Mouse (Mus musculus) forebrain, postnatal 0 days (tissue): ENCODE data around the gene Pik3cd. TPM values are rescaled to one million over a fixed set of nuclear protein-coding genes. Genes with fewer than 3 reads are reported as not detected.

Experiments used
- ATAC-seq: fragments of 200-750 bp; cut with Nextera tagmentation; 2 replicates; pipeline ENCODE4 v1.8.0; 2017; ENCODE audit warnings: mild to moderate bottlenecking, moderate library complexity
- DNase-seq: peaks from one replicate; pipeline ENCODE4 v3.0.0-alpha.2; 2015
- H3K27ac ChIP-seq: fragments of 300-500 bp; sonication (generic); 2 replicates; pipeline ENCODE4 v1.5.1; 2014; ENCODE audit warnings: low read depth, mild to moderate bottlenecking, antibody characterized with exemption, low read length, moderate library complexity, mixed read lengths
- H3K27me3 ChIP-seq: fragments of 300-500 bp; sonication (generic); 2 replicates; pipeline ENCODE4 v1.6.1; 2014; ENCODE audit warnings: mild to moderate bottlenecking, low read length, mixed read lengths; ENCODE audit not compliant: insufficient read depth
- H3K36me3 ChIP-seq: fragments of 300-500 bp; sonication (generic); 2 replicates; pipeline ENCODE4 v1.6.1; 2014; ENCODE audit warnings: mild to moderate bottlenecking, moderate library complexity; ENCODE audit not compliant: insufficient read depth
- H3K4me1 ChIP-seq: fragments of 300-500 bp; sonication (generic); 2 replicates; pipeline ENCODE4 v1.6.1; 2014; ENCODE audit warnings: antibody characterized with exemption; ENCODE audit not compliant: insufficient read depth
- H3K4me2 ChIP-seq: fragments of 300-500 bp; sonication (generic); 2 replicates; pipeline ENCODE4 v1.6.1; 2014; ENCODE audit warnings: low read depth, mild to moderate bottlenecking, moderate library complexity
- H3K4me3 ChIP-seq: fragments of 300-500 bp; sonication (generic); 2 replicates; pipeline ENCODE4 v1.5.1; 2014; ENCODE audit warnings: low read depth, low read length, mixed read lengths
- H3K9ac ChIP-seq: fragments of 300-500 bp; sonication (generic); 2 replicates; pipeline ENCODE4 v1.6.1; 2014; ENCODE audit warnings: mild to moderate bottlenecking
- H3K9me3 ChIP-seq: fragments of 300-500 bp; sonication (generic); 2 replicates; pipeline ENCODE4 v1.6.1; 2016; ENCODE audit warnings: low read length
- CTCF ChIP-seq: sonication (generic); IDR thresholded peaks from 2 replicates; pipeline ENCODE4 v1.5.1; 2016; ENCODE audit warnings: antibody characterized with exemption, control low read depth, low read depth
- WGBS: fragments of 180-500 bp; shearing (Covaris S2); extraction: QIAGEN DNeasy Blood & Tissue Kit; methylation state at CpG from one replicate; pipeline ENCODE4 v1.1.7; 2014; 5-methylcytosine and 5-hydroxymethylcytosine counted together
- polyA plus RNA-seq: library from polyadenylated mRNA; unstranded; fragments of >200 nt; fragmentation: Nextera tagmentation; extraction: Ambion mirVana; gene quantifications from 2 replicates; pipeline ENCODE4 v1.2.1, GENCODE M21; 2015
- total RNA-seq: library from RNA; depleted of rRNA; stranded (reverse); fragments of >200 nt; gene quantifications from 2 replicates; pipeline ENCODE4 v1.2.3, GENCODE M21; 2014

Gene Pik3cd
- total and polyA plus RNA-seq, 2 experiments from 2014 or later: 11.7 to 17.0 TPM

DNA sequence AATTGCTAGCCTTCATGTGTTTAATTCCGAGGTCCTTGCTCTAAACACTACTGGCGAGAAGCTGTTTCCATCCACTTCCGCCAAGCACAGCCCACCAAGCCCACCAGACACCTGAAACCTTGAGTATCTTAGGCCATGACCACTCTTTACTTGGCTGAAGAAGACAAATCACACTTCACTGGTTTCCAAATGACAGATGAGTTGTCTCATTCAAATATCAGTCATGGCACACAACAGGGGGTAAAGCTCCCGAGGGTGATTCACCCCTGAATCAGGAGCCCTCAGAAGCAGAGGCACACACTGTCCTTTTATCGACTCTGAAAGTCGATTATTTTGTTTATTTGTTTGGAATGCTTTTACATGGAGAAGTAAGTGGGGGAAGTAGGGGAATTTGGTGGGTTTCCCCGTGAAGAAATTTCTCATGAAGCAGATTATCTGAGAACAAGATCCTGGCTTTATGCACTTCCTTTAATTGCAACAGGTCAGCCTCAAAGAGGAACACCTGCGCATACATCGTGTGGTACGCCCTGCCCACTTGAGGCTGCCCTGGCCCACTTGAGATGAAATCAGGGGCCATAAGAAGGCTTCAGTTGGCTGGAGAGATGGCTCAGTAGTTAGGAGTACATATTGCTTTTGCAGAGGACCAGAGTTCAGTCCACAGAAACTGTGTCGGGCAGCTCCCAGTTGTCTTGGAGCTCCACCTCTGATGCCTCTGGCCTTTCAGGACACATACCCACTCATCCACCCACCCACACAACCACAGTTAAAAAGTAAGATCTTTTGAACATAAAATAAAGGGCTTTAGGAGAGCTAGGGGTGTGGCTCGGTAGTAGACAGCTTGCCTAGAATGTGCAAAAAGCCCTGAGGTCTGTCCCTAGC is 12.3 kb downstream of the Pik3cd start:
- 85% methylated on average over 12 of the region's 12 CpGs for WGBS
- no peak overlapping the region for H3K9ac ChIP-seq
- H3K4me3 ChIP-seq: no peak overlapping the region
- DNase-seq (no peak), ATAC-seq (no peak)
- no peak for TF ChIP-seq CTCF
- H3K4me1 ChIP-seq: no peaks in the 10 kb centered on the region
- H3K27ac ChIP-seq: no peak overlapping the region
- no peaks in the 10 kb centered on the region for H3K9me3 ChIP-seq
- no peaks in the 10 kb centered on the region for H3K36me3 ChIP-seq
- no peak overlapping the region for H3K4me2 ChIP-seq
- H3K27me3 ChIP-seq: peaks cover under 1% of the 10 kb centered on the region; the same call in 1 of the 2 replicates

DNA sequence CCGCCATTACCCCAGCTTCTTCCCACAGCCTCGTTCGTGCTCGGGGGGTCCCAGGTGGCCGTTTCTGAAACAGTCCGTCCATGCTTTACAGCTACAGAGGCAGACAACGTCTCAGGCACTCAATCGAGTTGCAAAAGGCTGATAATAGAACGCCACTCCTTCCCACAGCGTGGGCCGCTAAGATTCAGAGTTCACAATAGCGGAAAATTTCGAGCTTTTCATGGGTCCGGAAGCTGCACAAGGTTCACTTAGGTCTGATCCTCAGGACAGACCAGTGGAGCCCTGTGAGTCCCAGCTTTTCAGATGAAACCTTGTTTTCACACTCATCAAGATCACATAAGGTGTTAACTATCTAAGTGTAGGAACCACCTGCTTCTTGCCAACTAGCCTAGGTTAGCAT is 13.5 kb downstream of the Pik3cd start:
- DNase-seq (no peak), ATAC-seq (no peak)
- TF ChIP-seq CTCF: no peak
- Histone ChIP-seq H3K9me3 (no peaks in the 10 kb centered on the region), H3K4me1 (no peaks in the 10 kb centered on the region), H3K27me3 (peaks cover 3% of the 10 kb centered on the region; the same call in 1 of the 2 replicates), H3K4me2 (no peak overlapping the region), H3K27ac (no peak overlapping the region), H3K36me3 (no peaks in the 10 kb centered on the region), H3K9ac (no peak overlapping the region), H3K4me3 (no peak overlapping the region)
- WGBS: 76% methylated on average over 14 of the region's 14 CpGs

DNA sequence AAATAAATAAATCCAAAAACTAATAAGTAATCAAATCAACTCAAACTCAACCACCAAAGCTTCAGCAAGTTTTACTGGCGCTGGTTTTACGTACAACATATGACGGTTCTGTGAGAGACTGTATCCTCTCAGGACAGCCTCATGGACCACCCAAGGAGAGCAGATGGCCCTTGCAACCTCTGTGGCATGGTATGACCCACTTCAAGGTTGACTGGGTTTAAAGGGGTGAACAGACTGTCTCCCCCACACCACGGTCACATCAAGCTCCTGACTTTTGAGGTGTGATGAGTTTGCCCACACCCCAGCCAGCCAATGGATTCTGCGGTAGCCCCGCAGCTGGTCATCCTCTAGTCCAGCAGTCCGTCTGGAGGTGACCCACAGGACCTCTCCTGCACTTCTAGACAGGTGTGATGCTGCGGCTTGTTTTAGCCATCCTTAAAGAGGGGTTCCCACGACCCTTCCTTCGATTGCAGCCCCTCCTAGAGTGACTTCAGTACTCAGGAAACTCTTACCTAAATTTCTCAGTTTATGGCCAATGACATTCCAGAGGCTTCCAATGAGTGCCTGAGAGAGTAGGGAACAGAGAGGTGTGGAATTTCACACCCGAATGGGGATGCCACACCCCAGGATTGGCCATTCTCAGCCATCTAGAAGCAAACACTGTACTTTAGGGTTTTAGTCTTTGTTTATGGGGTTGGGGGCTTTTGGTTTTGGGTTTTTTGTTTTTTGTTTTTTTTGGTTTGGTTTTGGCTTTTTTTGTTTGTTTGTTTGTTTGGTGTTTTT is 17.3 kb downstream of the Pik3cd start:
- H3K36me3 ChIP-seq: no peaks in the 10 kb centered on the region
- WGBS: 86% methylated on average over 11 of the region's 11 CpGs
- ATAC-seq (no peak), DNase-seq (no peak)
- no peak overlapping the region for H3K9ac ChIP-seq
- H3K4me1 ChIP-seq: no peaks in the 10 kb centered on the region
- no peaks in the 10 kb centered on the region for H3K9me3 ChIP-seq
- H3K27ac ChIP-seq: no peak overlapping the region
- peaks cover 3% of the 10 kb centered on the region; the same call in 1 of the 2 replicates for H3K27me3 ChIP-seq
- H3K4me3 ChIP-seq: no peak overlapping the region
- H3K4me2 ChIP-seq: no peak overlapping the region
- TF ChIP-seq CTCF: no peak

DNA sequence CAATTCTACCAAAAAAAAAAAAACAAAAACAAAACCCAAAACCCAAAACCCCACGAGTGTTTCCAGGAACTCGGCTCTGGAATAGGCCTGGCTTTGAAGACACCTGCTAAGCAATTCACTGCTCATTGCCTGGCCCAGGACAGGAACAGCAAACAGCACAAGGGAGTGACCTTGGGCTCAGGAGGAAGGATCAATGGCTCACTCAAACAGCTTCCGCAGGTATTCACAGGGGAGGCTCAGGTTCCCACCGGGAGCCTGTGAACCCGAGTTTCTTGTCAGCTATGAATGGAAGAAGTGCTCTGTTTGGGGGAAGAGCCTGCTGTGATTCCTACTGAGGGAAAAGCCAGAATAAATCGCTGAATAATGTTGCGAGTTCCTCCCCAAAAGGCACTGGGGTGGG is 18.5 kb downstream of the Pik3cd start:
- WGBS: 12% methylated on average over 7 of the region's 7 CpGs

DNA sequence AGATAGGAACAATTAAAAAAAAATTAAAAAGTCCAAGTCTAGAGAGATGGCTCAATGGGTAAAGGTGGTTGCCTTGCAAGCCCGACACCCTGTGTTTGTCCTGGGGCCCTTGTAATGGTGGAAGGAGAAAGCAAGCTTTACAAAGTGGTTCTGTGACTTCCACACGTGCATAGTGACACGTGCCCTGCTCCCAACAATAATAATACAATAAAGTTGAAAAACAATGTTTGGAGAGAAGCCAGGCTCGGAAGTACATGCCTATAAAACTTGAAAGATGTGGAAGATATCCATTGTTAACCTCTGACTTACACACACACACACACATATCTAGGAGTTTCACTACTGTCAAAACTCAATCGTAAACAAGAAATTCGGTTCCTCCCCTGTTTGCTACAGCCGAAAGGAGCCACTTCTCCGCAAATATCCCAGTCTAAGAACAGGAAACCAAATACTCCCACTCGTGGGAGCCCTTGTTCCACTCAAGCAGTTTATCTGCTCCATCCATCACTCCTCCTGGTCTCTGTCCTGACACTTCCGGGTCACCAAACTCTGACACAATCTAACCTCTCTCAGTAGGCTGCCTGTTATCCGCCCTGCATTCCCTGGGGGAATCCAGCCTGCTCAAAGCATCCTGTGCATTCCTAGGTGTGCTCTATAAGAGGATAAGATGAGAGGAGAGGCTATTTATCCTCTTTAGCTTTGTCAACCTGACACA is 23.2 kb downstream of the Pik3cd start:
- no peaks in the 10 kb centered on the region for H3K27me3 ChIP-seq
- ATAC-seq: no peak
- no peak overlapping the region for H3K4me2 ChIP-seq
- no peaks in the 10 kb centered on the region for H3K4me1 ChIP-seq
- no peak overlapping the region for H3K9ac ChIP-seq
- H3K36me3 ChIP-seq: no peaks in the 10 kb centered on the region
- H3K27ac ChIP-seq: no peak overlapping the region
- no peak overlapping the region for H3K4me3 ChIP-seq
- H3K9me3 ChIP-seq: no peaks in the 10 kb centered on the region
- no peak for DNase-seq
- 79% methylated on average over 11 of the region's 11 CpGs for WGBS
- TF ChIP-seq CTCF: no peak

More for the DNA sequence above, 18.5 kb downstream of the Pik3cd start:
- Histone ChIP-seq H3K27me3 (peaks cover 3% of the 10 kb centered on the region; the same call in 1 of the 2 replicates), H3K4me1 (no peaks in the 10 kb centered on the region), H3K9me3 (no peaks in the 10 kb centered on the region), H3K9ac (no peak overlapping the region), H3K36me3 (no peaks in the 10 kb centered on the region), H3K4me3 (no peak overlapping the region), H3K4me2 (no peak overlapping the region), H3K27ac (no peak overlapping the region)
- DNase-seq (no peak), ATAC-seq (no peak)
- TF ChIP-seq CTCF: no peak

DNA sequence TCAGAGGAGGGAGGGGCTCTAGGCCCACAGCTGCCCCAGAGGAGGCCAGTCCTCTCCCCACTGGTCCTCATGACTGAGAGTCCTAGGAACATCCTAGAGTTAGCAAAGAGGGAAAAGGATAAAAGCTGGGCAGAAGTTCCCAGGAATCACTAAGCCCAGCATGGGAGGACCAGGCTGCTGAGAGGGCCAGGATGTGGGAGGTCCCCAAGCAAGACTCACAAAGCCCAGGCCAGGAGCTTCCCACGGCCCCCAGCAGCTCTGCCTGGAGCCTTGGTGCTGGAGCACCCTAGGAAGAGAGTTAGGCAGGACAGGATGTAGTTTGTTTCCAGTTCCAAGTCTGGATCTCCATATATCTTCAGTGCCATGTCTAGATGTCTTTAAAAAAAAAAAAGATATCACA is 24.4 kb downstream of the Pik3cd start:
- H3K36me3 ChIP-seq: no peaks in the 10 kb centered on the region
- no peaks in the 10 kb centered on the region for H3K27me3 ChIP-seq
- DNase-seq (no peak), ATAC-seq (no peak)
- H3K9ac ChIP-seq: no peak overlapping the region
- H3K4me3 ChIP-seq: no peak overlapping the region
- no peaks in the 10 kb centered on the region for H3K4me1 ChIP-seq
- WGBS: 75% methylated on average over 1 of the region's 1 CpGs
- H3K4me2 ChIP-seq: no peak overlapping the region
- H3K9me3 ChIP-seq: no peaks in the 10 kb centered on the region
- no peak overlapping the region for H3K27ac ChIP-seq
- no peak for TF ChIP-seq CTCF
